Mouse (Mus musculus) midbrain, postnatal 0 days (tissue): ENCODE results near the gene Fyn. TPM values are rescaled to one million over a fixed set of nuclear protein-coding genes. Genes with fewer than 3 reads are reported as not detected.

Experiments
- ATAC-seq: fragments of 200-750 bp; cut with Nextera tagmentation; 2 replicates; pipeline ENCODE4 v1.8.0; 2017; ENCODE audit warnings: moderate number of reproducible peaks, mild to moderate bottlenecking, moderate TSS enrichment, moderate library complexity; ENCODE audit not compliant: low FRiP score
- DNase-seq: peaks from one replicate; pipeline ENCODE4 v3.0.0-alpha.2; 2015; ENCODE audit warnings: low spot score
- H3K27ac ChIP-seq: fragments of 300-500 bp; sonication (generic); 2 replicates; pipeline ENCODE4 v1.5.1; 2014; ENCODE audit warnings: low read depth, mild to moderate bottlenecking, low read length, mixed read lengths
- H3K27me3 ChIP-seq: fragments of 300-500 bp; sonication (generic); 2 replicates; pipeline ENCODE4 v1.6.1; 2014; ENCODE audit warnings: low read length, control low read depth, mixed read lengths; ENCODE audit not compliant: insufficient read depth
- H3K36me3 ChIP-seq: fragments of 300-500 bp; sonication (generic); 2 replicates; pipeline ENCODE4 v1.6.1; 2014; ENCODE audit warnings: low read length, control low read depth, mixed read lengths; ENCODE audit not compliant: insufficient read depth
- H3K4me1 ChIP-seq: fragments of 300-500 bp; sonication (generic); 2 replicates; pipeline ENCODE4 v1.6.1; 2014; ENCODE audit warnings: mild to moderate bottlenecking, control low read depth, antibody characterized with exemption, low read length, mixed read lengths; ENCODE audit not compliant: insufficient read depth
- H3K4me2 ChIP-seq: fragments of 300-500 bp; sonication (generic); 2 replicates; pipeline ENCODE4 v1.6.1; 2014; ENCODE audit warnings: low read depth, mild to moderate bottlenecking, low read length, mixed read lengths; ENCODE audit not compliant: poor library complexity, severe bottlenecking
- H3K4me3 ChIP-seq: fragments of 300-500 bp; sonication (generic); 2 replicates; pipeline ENCODE4 v1.5.1; 2014; ENCODE audit warnings: low read depth, mild to moderate bottlenecking, low read length, moderate library complexity
- H3K9ac ChIP-seq: fragments of 300-500 bp; sonication (generic); replicated peaks from 2 replicates; pipeline ENCODE4 v1.6.1; 2014; ENCODE audit warnings: mild to moderate bottlenecking, low read length, moderate library complexity, mixed read lengths; ENCODE audit not compliant: poor library complexity, severe bottlenecking
- H3K9me3 ChIP-seq: fragments of 300-500 bp; sonication (generic); 2 replicates; pipeline ENCODE4 v1.6.1; 2016; ENCODE audit warnings: low read length, control low read depth
- CTCF ChIP-seq: IDR thresholded peaks from 2 replicates; pipeline ENCODE4 v1.5.1; 2016; ENCODE audit warnings: antibody characterized with exemption, mild to moderate bottlenecking
- WGBS: fragments of 180-500 bp; shearing (Covaris S2); extraction: QIAGEN DNeasy Blood & Tissue Kit; methylation state at CpG from one replicate; pipeline ENCODE4 v1.1.7; 2014; 5-methylcytosine and 5-hydroxymethylcytosine counted together
- polyA plus RNA-seq: library from polyadenylated mRNA; unstranded; fragments of >200 nt; fragmentation: Nextera tagmentation; extraction: Ambion mirVana; gene quantifications from 2 replicates; pipeline ENCODE4 v1.2.1, GENCODE M21; 2015
- total RNA-seq: library from RNA; depleted of rRNA; stranded (reverse); fragments of >200 nt; gene quantifications from 2 replicates; pipeline ENCODE4 v1.2.3, GENCODE M21; 2014; rRNA removed

Gene Fyn
- total and polyA plus RNA-seq, 2 experiments from 2014 or later = 82.9 to 121 TPM

GRCm38 (mm10) chr10:39611234-39611633 lies 242.6 kb downstream of the Fyn start:
- no peak overlapping the region for H3K4me3 ChIP-seq
- H3K27me3 ChIP-seq = no peaks in the 10 kb centered on the region
- no peak for DNase-seq
- no peak for ATAC-seq
- H3K36me3 ChIP-seq = no peaks in the 10 kb centered on the region
- no peaks in the 10 kb centered on the region for H3K4me1 ChIP-seq
- no peak overlapping the region for H3K4me2 ChIP-seq
- no peak overlapping the region for H3K27ac ChIP-seq
- peaks cover 4% of the 10 kb centered on the region; the same call in 1 of the 2 replicates for H3K9me3 ChIP-seq
- TF ChIP-seq CTCF = no peak
- 72% methylated on average over 3 of the region's 3 CpGs for WGBS
- no peak overlapping the region for H3K9ac ChIP-seq

DNA sequence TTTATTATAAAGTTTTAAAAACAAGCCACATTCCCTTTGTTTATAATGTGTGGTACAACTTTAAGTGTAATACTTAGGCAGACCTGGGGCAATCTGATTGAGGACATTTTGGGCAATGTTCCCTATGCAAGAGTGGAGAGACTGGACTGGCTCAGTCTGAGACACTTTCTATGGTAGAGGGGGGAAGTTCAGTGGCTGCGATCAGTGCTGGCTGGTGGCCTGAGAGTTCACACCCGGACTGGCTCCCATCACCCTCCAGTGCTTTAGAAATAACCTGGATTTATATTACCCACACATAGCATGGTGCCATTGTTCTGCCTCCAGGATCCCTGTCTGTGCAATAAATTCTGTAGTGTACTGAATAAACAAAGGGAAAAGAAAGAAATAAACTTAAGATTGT lies 243.5 kb downstream of the Fyn start:
- Histone ChIP-seq H3K9me3 (no peaks in the 10 kb centered on the region), H3K27me3 (no peaks in the 10 kb centered on the region), H3K4me1 (no peaks in the 10 kb centered on the region), H3K4me3 (no peak overlapping the region), H3K9ac (no peak overlapping the region), H3K36me3 (no peaks in the 10 kb centered on the region), H3K27ac (no peak overlapping the region), H3K4me2 (no peak overlapping the region)
- TF ChIP-seq CTCF = no peak
- ATAC-seq (no peak), DNase-seq (no peak)
- 58% methylated on average over 2 of the region's 2 CpGs for WGBS

- H3K4me3 ChIP-seq = no peak within 1 kb of the TSS
- no peak for TF ChIP-seq CTCF
- H3K9me3 ChIP-seq = no peaks in the 10 kb centered on the region
- peak within 1 kb of the TSS; percentile 28 for H3K4me2 ChIP-seq
- ATAC-seq = 0 out of 2 replicates have a peak, but pooled peaks have one; percentile 18
- WGBS = 36% methylated on average over 4 of the region's 4 CpGs
- no peak for DNase-seq
- H3K9ac ChIP-seq = no peak within 1 kb of the TSS; the same call in 1 of the 2 replicates
- H3K27me3 ChIP-seq = no peaks in the 10 kb centered on the region
- no peaks in the 10 kb centered on the region for H3K4me1 ChIP-seq
- no peak within 1 kb of the TSS; the same call in 1 of the 2 replicates for H3K27ac ChIP-seq
- no peaks in the 10 kb centered on the region for H3K36me3 ChIP-seq
Measured at GRCm38 (mm10) chr10:39612633-39612988, 244.0 kb downstream of the Fyn start, which contains the start of gene Traf3ip2. Traf3ip2 (plus strand) TSS chr10:39612934.

DNA sequence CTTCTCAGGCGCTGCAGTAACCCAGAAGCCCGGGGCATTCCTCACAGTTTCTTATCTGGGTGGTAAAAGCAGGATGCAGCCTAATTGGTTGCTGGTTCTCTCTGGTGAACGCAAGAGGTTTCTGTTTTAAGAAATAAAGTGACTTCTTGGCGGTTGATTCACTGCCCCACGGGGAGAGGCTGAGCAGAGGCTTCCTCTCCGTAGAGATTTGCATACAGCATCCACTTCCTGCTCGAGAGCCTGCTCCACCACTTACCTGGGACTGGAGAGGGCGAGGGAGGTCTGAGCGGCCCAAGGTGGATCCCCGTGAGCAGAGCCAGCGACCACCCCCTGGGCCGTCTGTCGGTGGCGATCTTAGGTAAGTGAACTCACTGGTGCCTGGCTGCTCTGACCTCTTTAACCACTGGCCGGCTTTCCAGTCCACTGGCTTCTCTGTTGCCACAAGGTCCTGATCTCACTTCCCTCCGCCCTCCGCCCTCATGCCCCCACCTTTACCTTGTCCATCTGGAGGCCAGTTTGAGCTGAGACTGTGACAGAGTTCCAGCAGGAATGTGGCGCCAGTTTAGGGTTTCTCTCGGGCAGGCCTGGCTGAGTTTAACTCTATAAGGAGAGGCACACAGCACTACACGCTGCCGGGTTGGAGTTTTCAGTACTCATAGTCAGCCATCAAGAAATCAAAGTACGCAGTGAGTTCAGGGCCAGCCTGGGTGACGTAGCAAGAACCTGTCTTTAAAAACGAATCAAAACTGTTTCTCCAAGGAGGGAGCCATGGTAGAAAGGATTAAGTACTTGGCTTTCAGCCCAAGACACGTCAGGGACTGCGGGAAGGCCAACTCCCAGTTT lies 244.6 kb downstream of the Fyn start:
- peak; percentile 22 for DNase-seq
- TF ChIP-seq CTCF = no peak
- H3K4me3 ChIP-seq = no peak overlapping the region
- H3K36me3 ChIP-seq = no peaks in the 10 kb centered on the region
- no peaks in the 10 kb centered on the region for H3K27me3 ChIP-seq
- 15% methylated on average over 26 of the region's 26 CpGs for WGBS
- H3K27ac ChIP-seq = no peak overlapping the region; the same call in 1 of the 2 replicates
- peak; percentile 47 for ATAC-seq
- H3K9ac ChIP-seq = no peak overlapping the region; the same call in 1 of the 2 replicates
- H3K9me3 ChIP-seq = no peaks in the 10 kb centered on the region
- H3K4me1 ChIP-seq = no peaks in the 10 kb centered on the region
- peak overlapping the region; percentile 28 for H3K4me2 ChIP-seq

GRCm38 (mm10) chr10:39613973-39614372 lies 245.3 kb downstream of the Fyn start:
- Histone ChIP-seq H3K27me3 (no peaks in the 10 kb centered on the region), H3K4me2 (no peak overlapping the region), H3K9me3 (no peaks in the 10 kb centered on the region), H3K4me1 (no peaks in the 10 kb centered on the region), H3K27ac (no peak overlapping the region), H3K36me3 (no peaks in the 10 kb centered on the region), H3K9ac (no peak overlapping the region), H3K4me3 (no peak overlapping the region)
- DNase-seq (no peak), ATAC-seq (no peak)
- no peak for TF ChIP-seq CTCF
- 24% methylated on average over 2 of the region's 2 CpGs for WGBS

DNA sequence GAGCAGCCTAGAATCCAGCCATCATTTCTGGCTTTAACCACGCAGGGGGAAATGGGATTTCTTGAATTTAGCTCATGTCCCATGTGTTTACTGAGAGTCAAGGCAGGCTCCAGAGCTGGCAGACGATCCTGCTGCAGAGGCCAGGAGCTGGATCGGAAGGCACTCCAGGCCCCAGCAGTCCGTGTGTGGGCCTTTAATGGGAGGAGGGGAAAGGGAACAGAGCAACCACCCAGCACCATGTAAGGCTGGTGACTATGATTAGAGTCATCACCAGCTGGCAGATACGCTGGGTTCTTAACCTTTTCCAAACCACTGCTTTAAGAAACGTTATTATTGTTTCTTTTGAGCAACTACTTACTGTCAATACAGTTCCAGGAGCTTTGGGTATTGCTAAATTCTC lies 246.0 kb downstream of the Fyn start:
- no peak for TF ChIP-seq CTCF

More for the DNA sequence above, 246.0 kb downstream of the Fyn start:
- H3K4me3 ChIP-seq = no peak overlapping the region
- no peak overlapping the region for H3K4me2 ChIP-seq
- DNase-seq (peak; percentile 76), ATAC-seq (no peak)
- no peaks in the 10 kb centered on the region for H3K4me1 ChIP-seq
- H3K27ac ChIP-seq = 0 out of 2 replicates have a peak overlapping the region, but pooled peaks have one; percentile 32
- H3K36me3 ChIP-seq = no peaks in the 10 kb centered on the region
- no peaks in the 10 kb centered on the region for H3K27me3 ChIP-seq
- no peak overlapping the region for H3K9ac ChIP-seq
- 20% methylated on average over 6 of the region's 6 CpGs for WGBS
- H3K9me3 ChIP-seq = no peaks in the 10 kb centered on the region

Other genes starting within 250 kb of the Fyn start
- 15.3 and 33.0 TPM in 2 replicates for gene Fam229b, start 234.9 kb upstream of the Fyn start, total RNA-seq
- 44.4 and 44.6 TPM in 2 replicates for gene Fam229b, start 234.9 kb upstream of the Fyn start, polyA plus RNA-seq
- gene Tube1, start 234.9 kb upstream of the Fyn start, total RNA-seq = 7.6 and 8.6 TPM in 2 replicates
- 2.4 and 3.6 TPM in 2 replicates for gene Tube1, start 234.9 kb upstream of the Fyn start, polyA plus RNA-seq
- gene Ccn6, start 205.1 kb upstream of the Fyn start, total RNA-seq = 0.38 and 0.93 TPM in 2 replicates
- gene Ccn6, start 205.1 kb upstream of the Fyn start, polyA plus RNA-seq = 0.32 and 0.37 TPM in 2 replicates
- 0.47 and 1.9 TPM in 2 replicates for gene Traf3ip2, start 244.1 kb downstream of the Fyn start, total RNA-seq
- 4.2 and 6.1 TPM in 2 replicates for gene Traf3ip2, start 244.1 kb downstream of the Fyn start, polyA plus RNA-seq